Mouse (Mus musculus) ES-Bruce4 (cell line): ENCODE measurements around the gene Smg1. TPM values are rescaled to one million over a fixed set of nuclear protein-coding genes. Genes with fewer than 3 reads are reported as not detected.
A peak's percentile ranks its signal among the peaks of the same experiment; 100 is the strongest.

ENCODE experiments used
- H3K27ac ChIP-seq: 2 replicates; pipeline ENCODE4 v1.5.1; 2012; ENCODE audit warnings: low read length, inconsistent platforms; ENCODE audit not compliant: insufficient read depth
- H3K27me3 ChIP-seq: 2 replicates; pipeline ENCODE4 v1.6.1; 2012; ENCODE audit warnings: mild to moderate bottlenecking, low read length, inconsistent platforms; ENCODE audit not compliant: control insufficient read depth, poor library complexity, insufficient read depth, severe bottlenecking
- H3K36me3 ChIP-seq: 2 replicates; pipeline ENCODE4 v1.6.1; 2012; ENCODE audit warnings: inconsistent platforms, mild to moderate bottlenecking, low read length, moderate library complexity; ENCODE audit not compliant: control insufficient read depth, poor library complexity, insufficient read depth, severe bottlenecking
- H3K4me1 ChIP-seq: one replicate; pipeline ENCODE4 v1.8.1; 2011; ENCODE audit warnings: low read length; ENCODE audit not compliant: control insufficient read depth, insufficient read depth
- H3K4me3 ChIP-seq: 2 replicates; pipeline ENCODE4 v1.5.1; 2011; ENCODE audit warnings: low read depth, mild to moderate bottlenecking, low read length
- H3K9ac ChIP-seq: 2 replicates; pipeline ENCODE4 v1.6.1; 2012; ENCODE audit warnings: low read depth, mild to moderate bottlenecking, inconsistent platforms; ENCODE audit not compliant: poor library complexity, severe bottlenecking
- H3K9me3 ChIP-seq: replicated peaks from 2 replicates; pipeline ENCODE4 v1.6.1; 2012; ENCODE audit warnings: mild to moderate bottlenecking, low read length, inconsistent platforms; ENCODE audit not compliant: control insufficient read depth, poor library complexity, insufficient read depth, severe bottlenecking
- CTCF ChIP-seq: IDR thresholded peaks from one replicate; pipeline ENCODE4 v1.8.1; 2011; ENCODE audit warnings: low read depth, low read length
- EP300 ChIP-seq: IDR thresholded peaks from 2 replicates; pipeline ENCODE4 v1.6.1; 2011; ENCODE audit warnings: low read depth, low read length; ENCODE audit not compliant: insufficient read depth
- POLR2A ChIP-seq: IDR thresholded peaks from one replicate; pipeline ENCODE4 v1.8.1; 2011; ENCODE audit warnings: low read length; ENCODE audit not compliant: insufficient read depth
- polyA plus RNA-seq: library from polyadenylated mRNA; stranded (reverse); fragments of >200 nt; gene quantifications from 2 replicates; pipeline ENCODE4 v1.2.4, GENCODE M21; 2011; ENCODE audit warnings: low read depth; ENCODE audit not compliant: missing spikeins, insufficient read depth, insufficient read length

Gene Smg1
- polyA plus RNA-seq, 1 experiment: 90.8 TPM

- no peak overlapping the region for H3K4me3 ChIP-seq
- H3K27ac ChIP-seq: no peak overlapping the region
- no peaks in the 10 kb centered on the region for H3K9me3 ChIP-seq
- TF ChIP-seq POLR2A (no peak), EP300 (no peak), CTCF (no peak)
- peaks cover 2% of the 10 kb centered on the region for H3K4me1 ChIP-seq
- no peaks in the 10 kb centered on the region for H3K27me3 ChIP-seq
- peaks cover 58% of the 10 kb centered on the region for H3K36me3 ChIP-seq
- no peak overlapping the region for H3K9ac ChIP-seq
Measured at GRCm38 (mm10) chr7:118123512-118124411, 119.7 kb downstream of the Smg1 start.

- Histone ChIP-seq H3K4me3 (no peak overlapping the region), H3K27ac (no peak overlapping the region), H3K36me3 (peaks cover 61% of the 10 kb centered on the region), H3K9ac (no peak overlapping the region), H3K9me3 (no peaks in the 10 kb centered on the region), H3K4me1 (peaks cover 2% of the 10 kb centered on the region), H3K27me3 (no peaks in the 10 kb centered on the region)
- TF ChIP-seq POLR2A: no peak
- TF ChIP-seq CTCF: no peak
- TF ChIP-seq EP300: no peak
Measured at GRCm38 (mm10) chr7:118122235-118122634, 121.2 kb downstream of the Smg1 start.

GRCm38 (mm10) chr7:118120654-118121053, 122.8 kb downstream of the Smg1 start:
- no peak overlapping the region for H3K9ac ChIP-seq
- no peak for TF ChIP-seq CTCF
- no peak for TF ChIP-seq EP300
- TF ChIP-seq POLR2A: no peak
- H3K9me3 ChIP-seq: no peaks in the 10 kb centered on the region
- H3K27me3 ChIP-seq: no peaks in the 10 kb centered on the region
- H3K27ac ChIP-seq: no peak overlapping the region
- peaks cover 2% of the 10 kb centered on the region for H3K4me1 ChIP-seq
- no peak overlapping the region for H3K4me3 ChIP-seq
- H3K36me3 ChIP-seq: peaks cover 47% of the 10 kb centered on the region

GRCm38 (mm10) chr7:118119946-118120345, 123.5 kb downstream of the Smg1 start:
- Histone ChIP-seq H3K36me3 (peaks cover 49% of the 10 kb centered on the region), H3K27me3 (no peaks in the 10 kb centered on the region), H3K9me3 (no peaks in the 10 kb centered on the region), H3K4me3 (no peak overlapping the region), H3K27ac (peak overlapping the region; percentile 73; the same call in 1 of the 2 replicates), H3K4me1 (peaks cover 2% of the 10 kb centered on the region), H3K9ac (no peak overlapping the region)
- TF ChIP-seq EP300 (no peak), POLR2A (no peak)

- Histone ChIP-seq H3K36me3 (peaks cover 51% of the 10 kb centered on the region), H3K4me3 (no peak overlapping the region), H3K9me3 (no peaks in the 10 kb centered on the region), H3K4me1 (peaks cover 2% of the 10 kb centered on the region), H3K9ac (no peak overlapping the region), H3K27ac (peak overlapping the region; percentile 93), H3K27me3 (no peaks in the 10 kb centered on the region)
- no peak for TF ChIP-seq POLR2A
- TF ChIP-seq EP300: no peak
Measured at GRCm38 (mm10) chr7:118119142-118119541, 124.3 kb downstream of the Smg1 start.

GRCm38 (mm10) chr7:118118426-118118825, 125.0 kb downstream of the Smg1 start:
- no peak overlapping the region for H3K9ac ChIP-seq
- H3K9me3 ChIP-seq: no peaks in the 10 kb centered on the region
- H3K27me3 ChIP-seq: no peaks in the 10 kb centered on the region
- H3K4me1 ChIP-seq: peaks cover 2% of the 10 kb centered on the region
- no peak overlapping the region for H3K4me3 ChIP-seq
- peaks cover 56% of the 10 kb centered on the region for H3K36me3 ChIP-seq
- TF ChIP-seq POLR2A: no peak
- TF ChIP-seq EP300: no peak
- TF ChIP-seq CTCF: no peak
- peak overlapping the region; percentile 93 for H3K27ac ChIP-seq
